Mouse (Mus musculus): ENCODE measurements around the gene Anapc10. TPM values are rescaled to one million over a fixed set of nuclear protein-coding genes. Genes with fewer than 3 reads are reported as not detected.
"Not testable (repeated sequence)": the region's sequence is repeated elsewhere in the genome, so short reads cannot be mapped to it uniquely, and the experiment has no call there.

Gene Anapc10
- 37.0 and 43.5 TPM in 2 replicates for polyA plus RNA-seq (2016; fragmentation: Nextera tagmentation; extraction: Ambion mirVana)

- peaks cover 35% of the 10 kb centered on the region for H3K36me3 ChIP-seq (replicated peaks)
- peak within 1 kb of the TSS; percentile 94 for H3K27ac ChIP-seq (replicated peaks)
- no peaks in the 10 kb centered on the region for H3K9me3 ChIP-seq
- under 1% methylated on average over 73 of the region's 73 CpGs for whole genome bisulfite sequencing
- peak within 1 kb of the TSS; percentile 97 for H3K4me3 ChIP-seq
- H3K4me1 ChIP-seq, result peaks cover 15% of the 10 kb centered on the region
- DNase-seq (ENCODE audit: low spot score), result peak; percentile 98
- H3K27me3 ChIP-seq (replicated peaks; ENCODE audit: low read depth, poor library complexity, severe bottlenecking), result no peaks in the 10 kb centered on the region
Observed at GRCm38 (mm10) chr8:79711064-79711961, at the start of gene Anapc10, which contains the start of gene Abce1. Gene Anapc10 (plus strand): TSS chr8:79711820. Gene Abce1 (minus strand): TSS chr8:79711740.

GRCm38 (mm10) chr8:79676461-79676860 is 35.2 kb upstream of the Anapc10 start:
- Histone ChIP-seq H3K27ac (replicated peaks) (no peak overlapping the region), H3K4me3 (no peak overlapping the region), H3K4me1 (peaks cover 8% of the 10 kb centered on the region), H3K9me3 (no peaks in the 10 kb centered on the region), H3K27me3 (replicated peaks; ENCODE audit: low read depth, poor library complexity, severe bottlenecking) (no peaks in the 10 kb centered on the region), H3K36me3 (replicated peaks) (peaks cover 64% of the 10 kb centered on the region)
- whole genome bisulfite sequencing, result 88% methylated on average over 4 of the region's 4 CpGs
- no peak for DNase-seq (ENCODE audit: low spot score)

- Histone ChIP-seq H3K27ac (replicated peaks) (no peak overlapping the region), H3K36me3 (replicated peaks) (peaks cover 64% of the 10 kb centered on the region), H3K27me3 (replicated peaks; ENCODE audit: low read depth, poor library complexity, severe bottlenecking) (no peaks in the 10 kb centered on the region), H3K9me3 (no peaks in the 10 kb centered on the region), H3K4me1 (peaks cover 8% of the 10 kb centered on the region), H3K4me3 (no peak overlapping the region)
- WGBS, result 75% methylated on average over 5 of the region's 5 CpGs
- no peak for DNase-seq (ENCODE audit: low spot score)
Observed at GRCm38 (mm10) chr8:79679005-79679404, 32.6 kb upstream of the Anapc10 start.

- not testable (repeated sequence) for H3K9me3 ChIP-seq; H3K27ac ChIP-seq (replicated peaks); H3K27me3 ChIP-seq (replicated peaks; ENCODE audit: low read depth, poor library complexity, severe bottlenecking); H3K4me1 ChIP-seq; DNase-seq (ENCODE audit: low spot score)
- H3K36me3 ChIP-seq (replicated peaks), result peaks cover 64% of the 10 kb centered on the region
- 53% methylated on average over 10 of the region's 10 CpGs for WGBS
- H3K4me3 ChIP-seq, result peak overlapping the region; percentile 52
Observed at GRCm38 (mm10) chr8:79680083-79680482, 31.5 kb upstream of the Anapc10 start.

- WGBS, result 10% methylated on average over 34 of the region's 34 CpGs
- H3K4me1 ChIP-seq, result peaks cover 8% of the 10 kb centered on the region
- H3K27ac ChIP-seq (replicated peaks), result no peak overlapping the region
- H3K4me3 ChIP-seq, result peak overlapping the region; percentile 52
- peak; percentile 40 for DNase-seq (ENCODE audit: low spot score)
- H3K9me3 ChIP-seq, result no peaks in the 10 kb centered on the region
- H3K27me3 ChIP-seq (replicated peaks; ENCODE audit: low read depth, poor library complexity, severe bottlenecking), result no peaks in the 10 kb centered on the region
- H3K36me3 ChIP-seq (replicated peaks), result peaks cover 64% of the 10 kb centered on the region
Observed at GRCm38 (mm10) chr8:79680555-79680954, 31.1 kb upstream of the Anapc10 start.

GRCm38 (mm10) chr8:79680965-79681364 is 30.7 kb upstream of the Anapc10 start:
- Histone ChIP-seq H3K27me3 (replicated peaks; ENCODE audit: low read depth, poor library complexity, severe bottlenecking) (no peaks in the 10 kb centered on the region), H3K9me3 (no peaks in the 10 kb centered on the region), H3K27ac (replicated peaks) (no peak overlapping the region), H3K36me3 (replicated peaks) (peaks cover 64% of the 10 kb centered on the region), H3K4me3 (peak overlapping the region; percentile 52), H3K4me1 (peaks cover 8% of the 10 kb centered on the region)
- WGBS, result 43% methylated on average over 2 of the region's 2 CpGs
- DNase-seq (ENCODE audit: low spot score), result no peak

GRCm38 (mm10) chr8:79685927-79686326 is 25.7 kb upstream of the Anapc10 start:
- not testable (repeated sequence) for H3K27me3 ChIP-seq (replicated peaks; ENCODE audit: low read depth, poor library complexity, severe bottlenecking); H3K4me3 ChIP-seq; H3K4me1 ChIP-seq; H3K9me3 ChIP-seq; DNase-seq (ENCODE audit: low spot score); H3K27ac ChIP-seq (replicated peaks)
- peaks cover 99% of the 10 kb centered on the region for H3K36me3 ChIP-seq (replicated peaks)
- 88% methylated on average over 5 of the region's 5 CpGs for WGBS

- no peaks in the 10 kb centered on the region for H3K27me3 ChIP-seq (replicated peaks; ENCODE audit: low read depth, poor library complexity, severe bottlenecking)
- H3K4me1 ChIP-seq, result no peaks in the 10 kb centered on the region
- H3K36me3 ChIP-seq (replicated peaks), result peaks cover 100% of the 10 kb centered on the region
- no peak overlapping the region for H3K27ac ChIP-seq (replicated peaks)
- no peak for DNase-seq (ENCODE audit: low spot score)
- WGBS, result 89% methylated on average over 2 of the region's 2 CpGs
- H3K9me3 ChIP-seq, result no peaks in the 10 kb centered on the region
- H3K4me3 ChIP-seq, result no peak overlapping the region
Observed at GRCm38 (mm10) chr8:79692531-79692930, 19.1 kb upstream of the Anapc10 start.

- no peak overlapping the region for H3K4me3 ChIP-seq
- H3K4me1 ChIP-seq, result peaks cover 7% of the 10 kb centered on the region; the same call in 1 of the 2 replicates
- no peaks in the 10 kb centered on the region for H3K9me3 ChIP-seq
- H3K27me3 ChIP-seq (replicated peaks; ENCODE audit: low read depth, poor library complexity, severe bottlenecking), result no peaks in the 10 kb centered on the region
- no peak for DNase-seq (ENCODE audit: low spot score)
- peaks cover 64% of the 10 kb centered on the region for H3K36me3 ChIP-seq (replicated peaks)
- H3K27ac ChIP-seq (replicated peaks), result no peak overlapping the region
- 95% methylated on average over 3 of the region's 3 CpGs for WGBS
Observed at GRCm38 (mm10) chr8:79706687-79707086, 4.9 kb upstream of the Anapc10 start.

GRCm38 (mm10) chr8:79712676-79713075 is 1.1 kb downstream of the Anapc10 start:
- Histone ChIP-seq H3K27me3 (replicated peaks; ENCODE audit: low read depth, poor library complexity, severe bottlenecking) (no peaks in the 10 kb centered on the region), H3K4me1 (peaks cover 15% of the 10 kb centered on the region), H3K4me3 (peak overlapping the region; percentile 97), H3K27ac (replicated peaks) (no peak overlapping the region), H3K9me3 (no peaks in the 10 kb centered on the region), H3K36me3 (replicated peaks) (peaks cover 35% of the 10 kb centered on the region)
- 51% methylated on average over 6 of the region's 6 CpGs for WGBS
- DNase-seq (ENCODE audit: low spot score), result no peak

GRCm38 (mm10) chr8:79721537-79721936 is 9.9 kb downstream of the Anapc10 start:
- Histone ChIP-seq H3K4me3 (no peak overlapping the region), H3K9me3 (no peaks in the 10 kb centered on the region), H3K4me1 (no peaks in the 10 kb centered on the region), H3K36me3 (replicated peaks) (peaks cover 66% of the 10 kb centered on the region), H3K27me3 (replicated peaks; ENCODE audit: low read depth, poor library complexity, severe bottlenecking) (no peaks in the 10 kb centered on the region), H3K27ac (replicated peaks) (no peak overlapping the region)
- DNase-seq (ENCODE audit: low spot score), result no peak

- Histone ChIP-seq H3K36me3 (replicated peaks) (peaks cover 58% of the 10 kb centered on the region), H3K4me3 (no peak overlapping the region), H3K27ac (replicated peaks) (no peak overlapping the region), H3K27me3 (replicated peaks; ENCODE audit: low read depth, poor library complexity, severe bottlenecking) (no peaks in the 10 kb centered on the region), H3K4me1 (no peaks in the 10 kb centered on the region), H3K9me3 (no peaks in the 10 kb centered on the region)
- DNase-seq (ENCODE audit: low spot score), result no peak
Observed at GRCm38 (mm10) chr8:79723308-79723707, 11.7 kb downstream of the Anapc10 start.

- no peak overlapping the region for H3K4me3 ChIP-seq
- H3K4me1 ChIP-seq, result no peaks in the 10 kb centered on the region
- H3K27ac ChIP-seq (replicated peaks), result no peak overlapping the region
- no peak for DNase-seq (ENCODE audit: low spot score)
- peaks cover 61% of the 10 kb centered on the region for H3K36me3 ChIP-seq (replicated peaks)
- 61% methylated on average over 3 of the region's 3 CpGs for WGBS
- no peaks in the 10 kb centered on the region for H3K27me3 ChIP-seq (replicated peaks; ENCODE audit: low read depth, poor library complexity, severe bottlenecking)
- H3K9me3 ChIP-seq, result no peaks in the 10 kb centered on the region
Observed at GRCm38 (mm10) chr8:79724589-79724988, 13.0 kb downstream of the Anapc10 start.

Data from embryonic facial prominence, embryonic 10.5 days (tissue).